Mouse (Mus musculus) A20 (cell line): ENCODE results near the gene Gm9112.
"Not testable (repeated sequence)": the region's sequence is repeated elsewhere in the genome, so short reads cannot be mapped to it uniquely, and the experiment has no call there.

Source experiments
- DNase-seq: peaks from one replicate; pipeline ENCODE4 v3.0.0-alpha.2; 2011; ENCODE audit warnings: low read depth, low spot score

The Gm9112 gene

GRCm38 (mm10) chrX:102707535-102707934 is at the start of gene Gm9112, which contains the start of gene Dmrtc1b:
Gene Gm9112 (minus strand): TSS chrX:102707635.
Gene Dmrtc1b (plus strand): TSS chrX:102707865.
- DNase-seq, result not testable (repeated sequence)

- DNase-seq, result not testable (repeated sequence)
Measured at GRCm38 (mm10) chrX:102724226-102724625, 16.8 kb upstream of the Gm9112 start.

GRCm38 (mm10) chrX:102700636-102701035 is 6.8 kb downstream of the Gm9112 start:
- DNase-seq, result not testable (repeated sequence)

GRCm38 (mm10) chrX:102689252-102689651 is 18.2 kb downstream of the Gm9112 start:
- peak; percentile 13 for DNase-seq

- DNase-seq, result not testable (repeated sequence)
Measured at GRCm38 (mm10) chrX:102686872-102687271, 20.6 kb downstream of the Gm9112 start, which contains the start of gene Gm3880. Gene Gm3880 (minus strand): TSS chrX:102686972.

- DNase-seq, result not testable (repeated sequence)
Measured at GRCm38 (mm10) chrX:102684706-102685105, 22.7 kb downstream of the Gm9112 start.

- no peak for DNase-seq
Measured at GRCm38 (mm10) chrX:102666641-102667040, 40.8 kb downstream of the Gm9112 start.

- peak; percentile 48 for DNase-seq
Measured at GRCm38 (mm10) chrX:102660712-102661111, 46.7 kb downstream of the Gm9112 start.
